Mouse (Mus musculus): ENCODE measurements at regions not wholly inside any gene's neighbourhood (a gene's known extent, or its start where the extent isn't known, plus 50 kb on each side); places are given as distances from the start of the nearest gene placed in this dataset.

DNA sequence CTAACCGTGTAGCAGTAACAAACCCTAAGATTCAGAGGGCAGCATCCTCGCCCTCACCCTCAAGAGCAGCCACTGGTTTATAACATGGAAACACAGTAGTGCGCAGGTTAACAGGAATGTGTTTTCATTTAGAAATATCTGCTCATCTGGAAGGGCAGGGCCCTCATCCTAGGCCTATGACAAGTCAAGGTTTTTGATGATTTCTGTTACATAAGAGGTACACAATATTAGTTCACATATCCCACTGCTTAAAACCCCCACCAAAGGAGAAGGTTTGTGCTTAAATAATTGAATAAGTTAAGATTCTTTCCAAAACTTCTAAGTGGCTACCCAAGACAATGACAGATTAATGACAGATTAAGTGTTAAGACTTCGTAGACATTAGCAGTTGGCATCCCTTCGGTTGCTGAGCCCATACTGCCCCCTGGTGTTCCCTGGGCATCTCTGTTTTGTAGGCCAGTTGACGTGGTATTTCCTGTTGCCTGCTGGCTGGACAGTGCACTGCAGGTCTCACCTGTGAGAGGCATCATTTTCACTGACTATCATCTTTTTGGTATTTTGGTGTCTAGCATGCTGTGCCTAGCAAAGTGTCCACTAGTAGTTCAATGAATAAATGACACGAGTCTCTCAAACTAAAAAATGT lies 581.2 kb downstream of the Gm19410 start:
- Histone ChIP-seq H3K4me1 (ENCODE audit: control insufficient read depth, insufficient read depth, low read length) (no peaks in the 10 kb centered on the region), H3K27me3 (ENCODE audit: control insufficient read depth, insufficient read depth, low read length) (no peaks in the 10 kb centered on the region), H3K27ac (ENCODE audit: low read length) (no peak overlapping the region), H3K36me3 (ENCODE audit: control insufficient read depth, insufficient read depth, low read length) (no peaks in the 10 kb centered on the region), H3K9ac (replicated peaks; ENCODE audit: low read depth, low read length) (no peak overlapping the region), H3K4me2 (replicated peaks; ENCODE audit: low read depth, low read length) (no peak overlapping the region), H3K4me3 (ENCODE audit: low read depth, low read length) (no peak overlapping the region), H3K9me3 (ENCODE audit: control insufficient read depth, low read depth, low read length) (no peaks in the 10 kb centered on the region)
- 40% methylated on average over 7 of the region's 7 CpGs for WGBS
- no peak for ATAC-seq (ENCODE audit: insufficient number of reproducible peaks, insufficient read depth, low FRiP score, low read depth)

DNA sequence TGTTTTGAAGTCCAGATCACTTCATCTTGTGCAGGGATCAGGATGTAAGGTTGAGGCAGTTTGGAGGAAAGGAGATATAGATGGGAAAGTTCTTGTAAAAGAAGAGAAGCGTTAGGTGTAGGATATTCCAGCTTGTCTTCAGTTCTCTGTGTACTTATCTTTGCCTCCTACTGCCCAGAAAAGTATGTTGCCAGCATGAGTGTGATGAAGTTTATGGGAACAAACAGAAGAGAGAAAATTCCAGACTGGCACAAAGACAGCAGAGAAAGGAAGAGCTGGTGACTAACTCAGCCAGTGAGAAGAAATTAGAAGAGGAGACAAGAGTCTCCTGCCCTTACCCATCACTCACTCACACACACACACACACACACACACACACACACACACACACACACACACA lies 582.5 kb downstream of the Gm19410 start:
- H3K4me2 ChIP-seq (replicated peaks; ENCODE audit: low read depth, low read length), result no peak overlapping the region
- no peak overlapping the region for H3K4me3 ChIP-seq (ENCODE audit: low read depth, low read length)
- H3K27ac ChIP-seq (ENCODE audit: low read length), result no peak overlapping the region
- no peaks in the 10 kb centered on the region for H3K27me3 ChIP-seq (ENCODE audit: control insufficient read depth, insufficient read depth, low read length)
- no peak overlapping the region for H3K9ac ChIP-seq (replicated peaks; ENCODE audit: low read depth, low read length)
- 93% methylated on average over 1 of the region's 1 CpGs for WGBS
- no peaks in the 10 kb centered on the region for H3K4me1 ChIP-seq (ENCODE audit: control insufficient read depth, insufficient read depth, low read length)
- no peak for ATAC-seq (ENCODE audit: insufficient number of reproducible peaks, insufficient read depth, low FRiP score, low read depth)
- no peaks in the 10 kb centered on the region for H3K36me3 ChIP-seq (ENCODE audit: control insufficient read depth, insufficient read depth, low read length)
- no peaks in the 10 kb centered on the region for H3K9me3 ChIP-seq (ENCODE audit: control insufficient read depth, low read depth, low read length)

DNA sequence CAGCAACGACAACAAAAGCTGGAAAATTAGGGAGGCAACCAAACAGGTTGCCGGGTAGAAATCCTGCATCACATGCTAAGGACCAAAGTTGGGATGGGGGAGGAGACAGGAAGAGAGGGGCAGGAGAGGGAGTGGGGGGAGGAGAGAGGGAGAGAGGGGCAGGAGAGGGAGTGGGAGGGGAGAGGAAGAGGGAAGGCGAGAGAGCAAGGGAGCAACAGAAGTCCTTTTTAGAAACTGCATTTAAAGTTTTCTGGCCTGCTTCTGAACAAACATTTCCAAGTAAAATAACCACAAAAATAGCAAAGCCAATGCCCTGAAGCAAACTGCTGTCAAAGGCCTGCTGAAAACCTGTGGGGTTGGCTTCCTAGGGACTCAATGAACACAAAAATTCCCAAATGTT lies 589.3 kb downstream of the Gm19410 start:
- H3K4me1 ChIP-seq (ENCODE audit: control insufficient read depth, insufficient read depth, low read length), result 0 out of 2 replicates have a peak, but pooled peaks cover 2% of the 10 kb centered on the region
- H3K9me3 ChIP-seq (ENCODE audit: control insufficient read depth, low read depth, low read length), result no peaks in the 10 kb centered on the region
- no peak overlapping the region for H3K9ac ChIP-seq (replicated peaks; ENCODE audit: low read depth, low read length)
- no peaks in the 10 kb centered on the region for H3K27me3 ChIP-seq (ENCODE audit: control insufficient read depth, insufficient read depth, low read length)
- H3K36me3 ChIP-seq (ENCODE audit: control insufficient read depth, insufficient read depth, low read length), result no peaks in the 10 kb centered on the region
- no peak overlapping the region for H3K27ac ChIP-seq (ENCODE audit: low read length)
- no peak for ATAC-seq (ENCODE audit: insufficient number of reproducible peaks, insufficient read depth, low FRiP score, low read depth)
- no peak overlapping the region for H3K4me2 ChIP-seq (replicated peaks; ENCODE audit: low read depth, low read length)
- H3K4me3 ChIP-seq (ENCODE audit: low read depth, low read length), result no peak overlapping the region
- 23% methylated on average over 3 of the region's 3 CpGs for WGBS

DNA sequence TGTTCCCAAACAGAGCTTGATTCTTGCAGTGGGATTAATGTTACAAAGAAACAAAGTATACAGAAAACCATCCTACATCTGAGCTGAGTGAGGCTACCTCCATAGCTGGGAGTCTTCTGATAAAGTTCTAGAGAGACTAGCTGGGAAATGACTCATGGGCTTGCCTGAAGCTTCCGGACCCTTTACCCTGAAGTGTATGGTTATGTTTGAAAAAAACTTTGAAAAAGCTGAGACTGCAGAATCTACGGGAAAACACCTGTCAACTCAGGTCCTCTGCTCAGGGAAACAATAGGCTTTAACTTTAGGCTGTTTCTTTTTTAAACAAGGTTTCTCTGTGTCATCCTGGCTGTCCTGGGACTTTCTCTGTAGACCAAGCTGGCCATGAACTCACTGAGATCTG lies 593.4 kb downstream of the Gm19410 start:
- Histone ChIP-seq H3K4me3 (ENCODE audit: low read depth, low read length) (no peak overlapping the region), H3K4me2 (replicated peaks; ENCODE audit: low read depth, low read length) (no peak overlapping the region), H3K9ac (replicated peaks; ENCODE audit: low read depth, low read length) (no peak overlapping the region), H3K36me3 (ENCODE audit: control insufficient read depth, insufficient read depth, low read length) (no peaks in the 10 kb centered on the region), H3K27me3 (ENCODE audit: control insufficient read depth, insufficient read depth, low read length) (no peaks in the 10 kb centered on the region), H3K27ac (ENCODE audit: low read length) (no peak overlapping the region), H3K4me1 (ENCODE audit: control insufficient read depth, insufficient read depth, low read length) (0 out of 2 replicates have a peak, but pooled peaks cover 2% of the 10 kb centered on the region), H3K9me3 (ENCODE audit: control insufficient read depth, low read depth, low read length) (no peaks in the 10 kb centered on the region)
- ATAC-seq (ENCODE audit: insufficient number of reproducible peaks, insufficient read depth, low FRiP score, low read depth), result no peak
- WGBS, result 72% methylated on average over 2 of the region's 2 CpGs

DNA sequence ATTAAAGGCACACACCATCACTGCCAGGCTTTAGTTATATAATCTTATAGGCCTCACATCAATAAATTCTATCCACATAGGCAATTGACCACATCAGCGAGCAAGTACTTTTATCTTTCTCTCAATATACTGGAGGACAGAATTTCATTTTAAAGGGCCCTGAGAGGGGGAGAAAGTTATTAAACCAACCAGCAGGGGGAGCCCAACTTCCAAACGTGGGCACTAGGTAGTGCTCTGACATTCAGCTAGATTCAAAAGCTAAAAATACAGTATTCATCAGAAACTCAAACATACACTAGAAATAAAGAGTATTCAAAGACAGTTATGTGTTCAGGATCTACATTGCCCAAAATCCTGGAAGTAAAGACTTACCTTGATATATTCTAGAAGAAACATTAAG lies 595.7 kb downstream of the Gm19410 start:
- no peak overlapping the region for H3K9ac ChIP-seq (replicated peaks; ENCODE audit: low read depth, low read length)
- ATAC-seq (ENCODE audit: insufficient number of reproducible peaks, insufficient read depth, low FRiP score, low read depth), result 0 out of 2 replicates have a peak, but pooled peaks have one; percentile 69
- H3K9me3 ChIP-seq (ENCODE audit: control insufficient read depth, low read depth, low read length), result no peaks in the 10 kb centered on the region
- H3K4me1 ChIP-seq (ENCODE audit: control insufficient read depth, insufficient read depth, low read length), result no peaks in the 10 kb centered on the region
- no peaks in the 10 kb centered on the region for H3K36me3 ChIP-seq (ENCODE audit: control insufficient read depth, insufficient read depth, low read length)
- 8% methylated on average over 2 of the region's 2 CpGs for WGBS
- no peak overlapping the region for H3K4me3 ChIP-seq (ENCODE audit: low read depth, low read length)
- H3K27ac ChIP-seq (ENCODE audit: low read length), result no peak overlapping the region
- H3K4me2 ChIP-seq (replicated peaks; ENCODE audit: low read depth, low read length), result no peak overlapping the region
- H3K27me3 ChIP-seq (ENCODE audit: control insufficient read depth, insufficient read depth, low read length), result no peaks in the 10 kb centered on the region

DNA sequence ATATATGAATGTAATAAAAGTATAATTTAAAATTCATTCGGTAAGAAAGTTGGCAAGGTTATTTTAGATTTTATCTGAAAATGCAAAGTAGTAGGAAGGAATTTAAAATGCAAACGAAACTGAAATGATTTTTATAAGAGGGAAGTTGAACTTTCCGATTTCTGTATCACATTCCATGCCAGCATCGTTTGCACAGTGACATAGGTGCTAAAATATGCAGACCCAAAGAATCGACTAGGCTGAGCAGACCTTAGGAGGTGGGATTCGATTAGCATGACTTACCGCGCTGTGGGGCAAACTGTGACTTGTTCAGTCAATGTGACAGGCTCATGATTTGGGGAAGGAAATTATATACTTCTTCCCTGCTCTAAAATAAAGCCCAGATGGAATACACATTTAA lies 596.2 kb downstream of the Gm19410 start:
- no peaks in the 10 kb centered on the region for H3K36me3 ChIP-seq (ENCODE audit: control insufficient read depth, insufficient read depth, low read length)
- no peaks in the 10 kb centered on the region for H3K9me3 ChIP-seq (ENCODE audit: control insufficient read depth, low read depth, low read length)
- H3K4me3 ChIP-seq (ENCODE audit: low read depth, low read length), result no peak overlapping the region
- H3K27ac ChIP-seq (ENCODE audit: low read length), result no peak overlapping the region
- H3K4me1 ChIP-seq (ENCODE audit: control insufficient read depth, insufficient read depth, low read length), result no peaks in the 10 kb centered on the region
- 42% methylated on average over 8 of the region's 8 CpGs for WGBS
- ATAC-seq (ENCODE audit: insufficient number of reproducible peaks, insufficient read depth, low FRiP score, low read depth), result no peak
- H3K9ac ChIP-seq (replicated peaks; ENCODE audit: low read depth, low read length), result no peak overlapping the region
- H3K4me2 ChIP-seq (replicated peaks; ENCODE audit: low read depth, low read length), result no peak overlapping the region
- no peaks in the 10 kb centered on the region for H3K27me3 ChIP-seq (ENCODE audit: control insufficient read depth, insufficient read depth, low read length)

DNA sequence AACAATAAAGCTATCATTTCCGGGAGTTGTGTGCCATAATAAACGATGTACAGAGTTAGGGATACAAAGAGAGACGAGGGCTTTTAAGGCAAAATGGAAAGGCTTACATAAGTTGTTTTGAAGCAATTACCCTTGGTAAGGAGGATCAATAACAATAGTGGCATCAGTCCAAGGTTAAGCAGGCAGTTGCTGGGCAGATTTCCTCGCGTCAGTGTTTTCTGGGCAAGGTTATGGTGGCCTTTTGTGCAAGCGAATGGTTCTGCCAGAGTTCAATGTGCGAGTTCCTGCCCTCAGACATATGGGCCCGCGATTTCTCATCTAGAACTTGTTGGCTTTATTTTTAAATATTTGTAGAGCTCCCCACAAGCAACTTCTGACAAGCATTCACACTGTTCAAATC lies 597.7 kb downstream of the Gm19410 start:
- no peaks in the 10 kb centered on the region for H3K4me1 ChIP-seq (ENCODE audit: control insufficient read depth, insufficient read depth, low read length)
- no peak overlapping the region for H3K27ac ChIP-seq (ENCODE audit: low read length)
- H3K27me3 ChIP-seq (ENCODE audit: control insufficient read depth, insufficient read depth, low read length), result no peaks in the 10 kb centered on the region
- ATAC-seq (ENCODE audit: insufficient number of reproducible peaks, insufficient read depth, low FRiP score, low read depth), result no peak
- H3K4me2 ChIP-seq (replicated peaks; ENCODE audit: low read depth, low read length), result no peak overlapping the region
- no peaks in the 10 kb centered on the region for H3K9me3 ChIP-seq (ENCODE audit: control insufficient read depth, low read depth, low read length)
- H3K9ac ChIP-seq (replicated peaks; ENCODE audit: low read depth, low read length), result no peak overlapping the region
- H3K4me3 ChIP-seq (ENCODE audit: low read depth, low read length), result no peak overlapping the region
- WGBS, result 67% methylated on average over 9 of the region's 9 CpGs
- H3K36me3 ChIP-seq (ENCODE audit: control insufficient read depth, insufficient read depth, low read length), result no peaks in the 10 kb centered on the region

DNA sequence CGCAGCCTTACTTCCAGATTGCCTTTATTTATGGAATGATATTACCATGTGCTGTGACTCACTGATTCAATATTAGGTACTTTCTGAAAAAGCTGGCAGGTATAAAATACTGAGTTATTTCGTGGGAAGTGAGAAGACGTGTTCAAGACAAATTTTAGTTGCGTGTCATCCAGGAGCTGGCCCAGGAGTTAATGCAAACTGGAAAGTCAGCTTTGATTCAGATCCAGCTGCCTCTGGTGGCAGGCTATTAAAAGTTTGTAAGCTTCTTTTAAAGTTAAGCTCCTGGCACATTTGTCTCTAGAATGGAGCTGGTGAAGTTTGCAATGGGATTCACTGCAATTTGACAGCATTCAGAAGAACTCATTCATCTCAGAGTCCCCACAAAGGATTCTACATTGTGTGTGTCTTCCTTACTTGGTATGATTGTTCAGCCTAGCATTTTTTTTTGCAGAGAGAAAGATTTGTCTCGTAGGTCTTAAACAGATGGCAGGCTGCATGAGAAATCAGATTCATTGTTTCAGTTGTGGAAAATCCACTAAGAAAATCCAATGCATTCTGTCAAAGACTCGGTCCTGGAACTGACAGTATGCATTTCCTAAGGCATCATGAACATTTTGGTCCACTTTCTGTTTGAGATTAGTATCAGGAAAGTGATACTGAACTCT lies 599.1 kb downstream of the Gm19410 start:
- no peaks in the 10 kb centered on the region for H3K36me3 ChIP-seq (ENCODE audit: control insufficient read depth, insufficient read depth, low read length)
- H3K4me2 ChIP-seq (replicated peaks; ENCODE audit: low read depth, low read length), result no peak overlapping the region
- ATAC-seq (ENCODE audit: insufficient number of reproducible peaks, insufficient read depth, low FRiP score, low read depth), result no peak
- no peaks in the 10 kb centered on the region for H3K27me3 ChIP-seq (ENCODE audit: control insufficient read depth, insufficient read depth, low read length)
- H3K9ac ChIP-seq (replicated peaks; ENCODE audit: low read depth, low read length), result no peak overlapping the region
- no peaks in the 10 kb centered on the region for H3K9me3 ChIP-seq (ENCODE audit: control insufficient read depth, low read depth, low read length)
- H3K4me1 ChIP-seq (ENCODE audit: control insufficient read depth, insufficient read depth, low read length), result no peaks in the 10 kb centered on the region
- 56% methylated on average over 6 of the region's 6 CpGs for WGBS
- H3K4me3 ChIP-seq (ENCODE audit: low read depth, low read length), result no peak overlapping the region
- H3K27ac ChIP-seq (ENCODE audit: low read length), result no peak overlapping the region

DNA sequence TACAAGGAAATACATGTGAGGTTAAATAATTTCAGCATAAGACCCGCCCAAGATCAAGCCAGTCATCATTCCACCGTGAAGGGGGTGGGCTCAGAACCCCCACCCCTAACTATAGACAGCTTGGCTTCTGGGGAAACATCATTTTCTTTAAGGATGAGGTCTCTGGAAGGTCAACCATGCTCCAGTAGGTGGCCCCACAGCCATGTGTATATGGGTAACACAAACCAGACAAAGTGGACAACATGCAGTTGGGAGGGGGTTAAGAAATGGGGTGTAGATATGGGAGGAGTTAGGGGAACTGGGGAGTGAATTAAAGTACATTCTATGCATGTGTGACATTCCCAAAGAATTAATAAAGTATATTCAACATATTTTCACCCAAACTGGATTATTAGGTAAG lies 600.4 kb downstream of the Gm19410 start:
- Histone ChIP-seq H3K4me3 (ENCODE audit: low read depth, low read length) (no peak overlapping the region), H3K27ac (ENCODE audit: low read length) (no peak overlapping the region), H3K27me3 (ENCODE audit: control insufficient read depth, insufficient read depth, low read length) (no peaks in the 10 kb centered on the region), H3K9me3 (ENCODE audit: control insufficient read depth, low read depth, low read length) (no peaks in the 10 kb centered on the region), H3K4me1 (ENCODE audit: control insufficient read depth, insufficient read depth, low read length) (no peaks in the 10 kb centered on the region), H3K4me2 (replicated peaks; ENCODE audit: low read depth, low read length) (no peak overlapping the region), H3K9ac (replicated peaks; ENCODE audit: low read depth, low read length) (no peak overlapping the region), H3K36me3 (ENCODE audit: control insufficient read depth, insufficient read depth, low read length) (no peaks in the 10 kb centered on the region)
- 0 out of 2 replicates have a peak, but pooled peaks have one; percentile 42 for ATAC-seq (ENCODE audit: insufficient number of reproducible peaks, insufficient read depth, low FRiP score, low read depth)
- WGBS, result 61% methylated on average over 2 of the region's 2 CpGs

All from stomach, embryonic 14.5 days (tissue).